Mouse (Mus musculus): ENCODE results near the gene Grk2.
"Not testable (repeated sequence)": the region's sequence is repeated elsewhere in the genome, so short reads cannot be mapped to it uniquely, and the experiment has no call there.

The Grk2 gene

GRCm38 (mm10) chr19:4268566-4269361, 37.3 kb downstream of the Grk2 start, which contains the start of gene Ssh3:
TSS of gene Ssh3 (minus strand) at chr19:4269180.
- DNase-seq, result peak; percentile 73

GRCm38 (mm10) chr19:4265956-4266355, 40.1 kb downstream of the Grk2 start:
- DNase-seq, result no peak

GRCm38 (mm10) chr19:4264171-4264780, 41.7 kb downstream of the Grk2 start:
- DNase-seq, result no peak

- DNase-seq, result no peak
Observed at GRCm38 (mm10) chr19:4263702-4264101, 42.3 kb downstream of the Grk2 start.

- DNase-seq, result no peak
Observed at GRCm38 (mm10) chr19:4262756-4263155, 43.3 kb downstream of the Grk2 start.

GRCm38 (mm10) chr19:4261038-4261698, 44.9 kb downstream of the Grk2 start:
- DNase-seq, result no peak

- no peak for DNase-seq
Observed at GRCm38 (mm10) chr19:4257897-4258252, 48.1 kb downstream of the Grk2 start.

GRCm38 (mm10) chr19:4257216-4257896, 48.7 kb downstream of the Grk2 start:
- peak; percentile 91 for DNase-seq

GRCm38 (mm10) chr19:4255583-4256162, 50.3 kb downstream of the Grk2 start:
- DNase-seq, result no peak

GRCm38 (mm10) chr19:4254230-4254629, 51.8 kb downstream of the Grk2 start:
- no peak for DNase-seq

- not testable (repeated sequence) for DNase-seq
Observed at GRCm38 (mm10) chr19:4248683-4249082, 57.3 kb downstream of the Grk2 start.

GRCm38 (mm10) chr19:4247010-4247409, 59.0 kb downstream of the Grk2 start:
- no peak for DNase-seq

- DNase-seq, result no peak
Observed at GRCm38 (mm10) chr19:4244775-4245174, 61.2 kb downstream of the Grk2 start.

GRCm38 (mm10) chr19:4242416-4242815, 63.6 kb downstream of the Grk2 start:
- no peak for DNase-seq

- no peak for DNase-seq
Observed at GRCm38 (mm10) chr19:4240247-4240668, 65.8 kb downstream of the Grk2 start.
